Comparison of ENCODE assay signal across 13 mouse cellular contexts in genomic region chr1:152790821-152791220, GRCm38 (mm10). TPM values are rescaled to one million over a fixed set of nuclear protein-coding genes. Genes with fewer than 3 reads are reported as not detected.
DNase-seq lines count a peak whose midpoint lies in the region; ATAC-seq and TF ChIP-seq lines count a peak whose summit lies in the region.
"Had no signal": no experiment of that assay in that cellular context is flagged by ENCODE, and none has a peak within 500 bp of the region (broad histone marks: within the 10 kb centered on the region; RNA-seq: fewer than 3 reads in every experiment).

No protein-coding gene starts in this region.

- no peaks in the 10 kb centered on the region for H3K36me3 ChIP-seq in heart, embryonic 10.5 days
- H3K36me3 ChIP-seq in heart, adult 2 months (ENCODE audit: control insufficient read depth, insufficient read depth, low read length): no peaks in the 10 kb centered on the region
- H3K36me3 ChIP-seq in MEL (ENCODE audit: control insufficient read depth in 1 of 2, insufficient read depth in 2 of 2, low read length in 2 of 2): peaks cover 0 to 14% of the 10 kb centered on the region in 2 experiments; a peak in 2 of 4 replicates
- no peaks in the 10 kb centered on the region for H3K36me3 ChIP-seq in limb, embryonic 12.5 days
- H3K36me3 ChIP-seq: hindbrain, embryonic 12.5 days; liver, embryonic 15.5 days; neural tube, embryonic 12.5 days had no signal

- no peaks in the 10 kb centered on the region for H3K9me3 ChIP-seq in heart, embryonic 10.5 days
- no peaks in the 10 kb centered on the region for H3K9me3 ChIP-seq in MEL (replicated peaks; ENCODE audit: insufficient read depth, low read length)
- H3K9me3 ChIP-seq in limb, embryonic 12.5 days: no peaks in the 10 kb centered on the region
- H3K9me3 ChIP-seq: hindbrain, embryonic 12.5 days; liver, embryonic 15.5 days; neural tube, embryonic 12.5 days had no signal

- no peak for TF ChIP-seq POLR2A in heart, adult 2 months (IDR thresholded peaks at IDR 0.05; ENCODE audit: insufficient read depth, low read depth, low read length)
- no peak for TF ChIP-seq POLR2A in MEL (IDR thresholded peaks at IDR 0.05; ENCODE audit: control insufficient read depth in 1 of 2, insufficient read depth in 1 of 2, low read depth in 1 of 2, low read length in 2 of 2, poor library complexity in 1 of 2)

- no peaks in the 10 kb centered on the region for H3K79me2 ChIP-seq in heart, adult 2 months (replicated peaks; ENCODE audit: control insufficient read depth, insufficient read depth, low read length)
- no peaks in the 10 kb centered on the region for H3K79me2 ChIP-seq in MEL (ENCODE audit: control insufficient read depth, insufficient read depth, low read length, poor library complexity)

- DNase-seq in heart, embryonic 10.5 days (ENCODE audit: low spot score): peak; percentile 85
- DNase-seq in heart, adult 2 months: no peak
- peak; percentile 22 to 56 for DNase-seq in kidney, postnatal 4 days
- no peak for DNase-seq in kidney, postnatal 10 days
- peak; percentile 62 for DNase-seq in MEL (ENCODE audit: low read depth, low spot score)

- H3K4me1 ChIP-seq in heart, embryonic 10.5 days: peaks cover 35% of the 10 kb centered on the region
- H3K4me1 ChIP-seq in heart, adult 2 months (ENCODE audit: control insufficient read depth, insufficient read depth, low read length): peaks cover 3% of the 10 kb centered on the region; the same call in 1 of the 2 replicates
- peaks cover 8 to 30% of the 10 kb centered on the region in 2 experiments for H3K4me1 ChIP-seq in MEL (ENCODE audit: control insufficient read depth in 1 of 2, insufficient read depth in 2 of 2, low read length in 2 of 2)
- peaks cover 29% of the 10 kb centered on the region for H3K4me1 ChIP-seq in limb, embryonic 12.5 days (replicated peaks)

- peak overlapping the region; percentile 80 for H3K27ac ChIP-seq in heart, embryonic 10.5 days
- no peak overlapping the region for H3K27ac ChIP-seq in heart, adult 2 months
- peak overlapping the region; percentile 25; the same call in 1 of the 2 replicates for H3K27ac ChIP-seq in MEL (ENCODE audit: control insufficient read depth, low read depth, low read length)
- no peak overlapping the region for H3K27ac ChIP-seq in limb, embryonic 12.5 days
- H3K27ac ChIP-seq: hindbrain, embryonic 12.5 days; liver, embryonic 15.5 days; neural tube, embryonic 12.5 days had no signal

- H3K4me2 ChIP-seq in limb, embryonic 12.5 days: peak overlapping the region; percentile 32
- H3K4me2 ChIP-seq: hindbrain, embryonic 12.5 days; neural tube, embryonic 12.5 days had no signal

- intact Hi-C loops in heart, adult 2 months (cut with DNase I): loop anchor here (1.0 to 5.0 kb wide), 3 partner anchors 56 to 611 kb away; no protein-coding TSS in a partner anchor

- TF ChIP-seq CTCF in heart, adult 2 months (IDR thresholded peaks at IDR 0.05): no peak
- no peak for TF ChIP-seq CTCF in MEL (IDR thresholded peaks at IDR 0.05 in 2 of 3, conservative IDR thresholded peaks at IDR 0.05 in 1 of 3; ENCODE audit: control insufficient read depth in 1 of 3, insufficient read depth in 1 of 3, low read depth in 2 of 3, low read length in 3 of 3, poor library complexity in 1 of 3, severe bottlenecking in 1 of 3)

- H3K9ac ChIP-seq in heart, adult 2 months (ENCODE audit: low read depth, low read length): no peak overlapping the region
- peak overlapping the region; percentile 24 for H3K9ac ChIP-seq in MEL (ENCODE audit: control insufficient read depth, low read depth, low read length, poor library complexity, severe bottlenecking)
- no peak overlapping the region for H3K9ac ChIP-seq in limb, embryonic 12.5 days (replicated peaks)
- H3K9ac ChIP-seq: hindbrain, embryonic 12.5 days; liver, embryonic 15.5 days; neural tube, embryonic 12.5 days had no signal

- ATAC-seq in limb, embryonic 12.5 days (ENCODE audit: insufficient number of reproducible peaks, insufficient read depth, low FRiP score, low TSS enrichment, low read depth): 0 out of 2 replicates have a peak, but pooled peaks have one; percentile 13
- no peak for ATAC-seq in granulocyte monocyte progenitor cell, adult 5-6 weeks (replicated peaks; ENCODE audit: poor library complexity, severe bottlenecking)
- no peak for ATAC-seq in activated CD4-positive, CD25-positive, alpha-beta regulatory T cell, adult 4 months

- TF ChIP-seq RAD21 in MEL (IDR thresholded peaks at IDR 0.05; ENCODE audit: low read depth, low read length): no peak

- TF ChIP-seq EP300 in heart, adult 2 months (IDR thresholded peaks at IDR 0.05; ENCODE audit: insufficient read depth, low read depth, low read length): no peak
- peak; percentile 31 to 41; a peak in 2 of 4 replicates for TF ChIP-seq EP300 in MEL (IDR thresholded peaks at IDR 0.05; ENCODE audit: low read depth in 1 of 2, low read length in 2 of 2)

- H3K4me3 ChIP-seq in heart, embryonic 10.5 days: peak overlapping the region; percentile 32
- no peak overlapping the region for H3K4me3 ChIP-seq in heart, adult 2 months
- H3K4me3 ChIP-seq in MEL (ENCODE audit: control insufficient read depth in 1 of 2, insufficient read depth in 1 of 2, low read depth in 2 of 2, low read length in 2 of 2): peak overlapping the region; percentile 32 to 48
- H3K4me3 ChIP-seq in limb, embryonic 12.5 days (replicated peaks): no peak overlapping the region
- H3K4me3 ChIP-seq: hindbrain, embryonic 12.5 days; liver, embryonic 15.5 days; neural tube, embryonic 12.5 days had no signal

- 2% methylated on average over 6 of the region's 6 CpGs for WGBS in heart, embryonic 10.5 days
- WGBS in heart, adult 2 months: 10% methylated on average over 6 of the region's 6 CpGs
- WGBS in limb, embryonic 12.5 days: 11% methylated on average over 6 of the region's 6 CpGs

- H3K27me3 ChIP-seq in heart, embryonic 10.5 days (ENCODE audit: insufficient read depth, poor library complexity, severe bottlenecking): no peaks in the 10 kb centered on the region
- H3K27me3 ChIP-seq in heart, adult 2 months (ENCODE audit: control insufficient read depth, insufficient read depth, low read length): no peaks in the 10 kb centered on the region
- no peaks in the 10 kb centered on the region for H3K27me3 ChIP-seq in MEL (ENCODE audit: control insufficient read depth in 1 of 2, insufficient read depth in 2 of 2, low read length in 2 of 2)
- no peaks in the 10 kb centered on the region; the same call in 1 of the 2 replicates for H3K27me3 ChIP-seq in limb, embryonic 12.5 days
- H3K27me3 ChIP-seq: hindbrain, embryonic 12.5 days; liver, embryonic 15.5 days; neural tube, embryonic 12.5 days had no signal

TF ChIP-seq in MEL, 35 proteins besides CTCF, POLR2A, EP300 and RAD21 (continues in another document):
- no peak for TF ChIP-seq ELF1 (IDR thresholded peaks at IDR 0.05; ENCODE audit: low read depth, low read length)

RNA-seq across cellular contexts. Expression of gene Ncf2, which starts 9.2 kb away (rescaled TPM):
- 2.0 and 3.5 TPM in 2 replicates for polyA plus RNA-seq in heart, embryonic 10.5 days (2016; fragmentation: Nextera tagmentation; extraction: Ambion mirVana)
- 1 to 10 TPM; 3.3 to 4.0 TPM for total RNA-seq in heart, adult 2 months (2021)
- 3.0 and 3.2 TPM in 2 replicates for polyA plus RNA-seq in heart, adult 2 months (2012; rRNA removed)
- total RNA-seq in MEL (2012; rRNA removed): 35.0 and 41.8 TPM in 2 replicates
- polyA plus RNA-seq in MEL (2012; ENCODE audit: insufficient read depth in 1 of 2, insufficient read length in 2 of 2, low read depth in 1 of 2, low replicate concordance in 2 of 2, missing spikeins in 1 of 2): 10 to 100 TPM in 1 of 2 experiments, not detected in 1; 49.2 TPM
- polyA plus RNA-seq in limb, embryonic 12.5 days (2016; fragmentation: Nextera tagmentation; extraction: Ambion mirVana): 1.9 and 2.9 TPM in 2 replicates
- total RNA-seq in granulocyte monocyte progenitor cell, adult 5-6 weeks (2014; fragmentation: Nextera tagmentation): 102 and 121 TPM in 2 replicates
- 118 and 136 TPM in 2 replicates for total RNA-seq in granulocyte monocyte progenitor cell, adult 5-6 weeks (2017)
- 1 to 10 TPM; 2.2 to 2.9 TPM for polyA plus RNA-seq in activated CD4-positive, CD25-positive, alpha-beta regulatory T cell, adult 4 months (2017; shearing (Covaris generic))

RNA-seq across cellular contexts. Expression of gene Arpc5, which starts 24.5 kb away (rescaled TPM):
- polyA plus RNA-seq in heart, embryonic 10.5 days (2016; fragmentation: Nextera tagmentation; extraction: Ambion mirVana): 238 and 256 TPM in 2 replicates
- total RNA-seq in heart, adult 2 months (2021): 10 to 100 TPM; 26.4 to 27.7 TPM
- polyA plus RNA-seq in heart, adult 2 months (2012; rRNA removed): 23.6 and 32.9 TPM in 2 replicates
- 117 and 119 TPM in 2 replicates for total RNA-seq in MEL (2012; rRNA removed)
- polyA plus RNA-seq in MEL (2012; ENCODE audit: insufficient read depth in 1 of 2, insufficient read length in 2 of 2, low read depth in 1 of 2, low replicate concordance in 2 of 2, missing spikeins in 1 of 2): 100 to 1,000 TPM in 1 of 2 experiments, not detected in 1; 145 TPM
- polyA plus RNA-seq in limb, embryonic 12.5 days (2016; fragmentation: Nextera tagmentation; extraction: Ambion mirVana): 174 and 183 TPM in 2 replicates
- 175 and 199 TPM in 2 replicates for total RNA-seq in granulocyte monocyte progenitor cell, adult 5-6 weeks (2014; fragmentation: Nextera tagmentation)
- 115 and 134 TPM in 2 replicates for total RNA-seq in granulocyte monocyte progenitor cell, adult 5-6 weeks (2017)
- polyA plus RNA-seq in activated CD4-positive, CD25-positive, alpha-beta regulatory T cell, adult 4 months (2017; shearing (Covaris generic)): 100 to 1,000 TPM; 631 to 671 TPM

RNA-seq across cellular contexts. Expression of gene Rgl1, which starts 24.7 kb away (rescaled TPM):
- polyA plus RNA-seq in heart, embryonic 10.5 days (2016; fragmentation: Nextera tagmentation; extraction: Ambion mirVana): 51.2 and 58.3 TPM in 2 replicates
- total RNA-seq in heart, adult 2 months (2021): 10 to 100 TPM; 28.4 to 33.2 TPM
- 14.9 and 22.7 TPM in 2 replicates for polyA plus RNA-seq in heart, adult 2 months (2012; rRNA removed)
- total RNA-seq in MEL (2012; rRNA removed): 0.12 and 0.36 TPM in 2 replicates
- under 1 TPM in 1 of 2 experiments, not detected in 1; 0.39 TPM for polyA plus RNA-seq in MEL (2012; ENCODE audit: insufficient read depth in 1 of 2, insufficient read length in 2 of 2, low read depth in 1 of 2, low replicate concordance in 2 of 2, missing spikeins in 1 of 2)
- polyA plus RNA-seq in limb, embryonic 12.5 days (2016; fragmentation: Nextera tagmentation; extraction: Ambion mirVana): 24.5 and 25.7 TPM in 2 replicates
- total RNA-seq in granulocyte monocyte progenitor cell, adult 5-6 weeks (2014; fragmentation: Nextera tagmentation): 1.6 and 3.3 TPM in 2 replicates
- total RNA-seq in granulocyte monocyte progenitor cell, adult 5-6 weeks (2017): 0.46 and 2.1 TPM in 2 replicates
- polyA plus RNA-seq in activated CD4-positive, CD25-positive, alpha-beta regulatory T cell, adult 4 months (2017; shearing (Covaris generic)): under 1 TPM; 0.07 to 0.37 TPM

RNA-seq across cellular contexts. Expression of gene Apobec4, which starts 40.5 kb away (rescaled TPM):
- not detected in 2 replicates for polyA plus RNA-seq in heart, embryonic 10.5 days (2016; fragmentation: Nextera tagmentation; extraction: Ambion mirVana)
- total RNA-seq in heart, adult 2 months (2021): not detected
- polyA plus RNA-seq in heart, adult 2 months (2012; rRNA removed): not detected in 2 replicates
- total RNA-seq in MEL (2012; rRNA removed): not detected in 2 replicates
- polyA plus RNA-seq in MEL (2012; ENCODE audit: insufficient read depth in 1 of 2, insufficient read length in 2 of 2, low read depth in 1 of 2, low replicate concordance in 2 of 2, missing spikeins in 1 of 2): not detected
- polyA plus RNA-seq in limb, embryonic 12.5 days (2016; fragmentation: Nextera tagmentation; extraction: Ambion mirVana): not detected in 2 replicates
- not detected in 2 replicates for total RNA-seq in granulocyte monocyte progenitor cell, adult 5-6 weeks (2014; fragmentation: Nextera tagmentation)
- total RNA-seq in granulocyte monocyte progenitor cell, adult 5-6 weeks (2017): not detected in 2 replicates
- polyA plus RNA-seq in activated CD4-positive, CD25-positive, alpha-beta regulatory T cell, adult 4 months (2017; shearing (Covaris generic)): not detected
- total RNA-seq: layer of hippocampus, postnatal 14 days had no signal
- polyA plus RNA-seq: embryonic facial prominence, embryonic 11.5 days; hindbrain, embryonic 12.5 days; liver, embryonic 15.5 days; neural tube, embryonic 12.5 days had no signal

Comparison
In these comparisons a context has a peak if more than half of its experiments do, and no peak if none do; other contexts are left out.
1. DNase-seq: peak in heart, embryonic 10.5 days (single experiment), kidney, postnatal 4 days (2 of 2) and MEL (single experiment); none in heart, adult 2 months (0 of 2) and kidney, postnatal 10 days (single experiment).
2. H3K27ac ChIP-seq: peak in heart, embryonic 10.5 days (single experiment) and MEL (single experiment); none in heart, adult 2 months (single experiment) and limb, embryonic 12.5 days (single experiment).
3. H3K4me3 ChIP-seq: peak in heart, embryonic 10.5 days (single experiment) and MEL (2 of 2); none in heart, adult 2 months (single experiment) and limb, embryonic 12.5 days (single experiment).
4. RNA of gene Rgl1, which starts 24.7 kb away (polyA plus RNA-seq): 51.2 to 58.3 TPM in heart, embryonic 10.5 days, 24.5 to 25.7 TPM in limb, embryonic 12.5 days and 14.9 to 22.7 TPM in heart, adult 2 months; 0.39 TPM in MEL and 0.07 to 0.37 TPM in activated CD4-positive, CD25-positive, alpha-beta regulatory T cell, adult 4 months; every median in the first group is over 10 times any median in the second.